In the genomic region with DNA sequence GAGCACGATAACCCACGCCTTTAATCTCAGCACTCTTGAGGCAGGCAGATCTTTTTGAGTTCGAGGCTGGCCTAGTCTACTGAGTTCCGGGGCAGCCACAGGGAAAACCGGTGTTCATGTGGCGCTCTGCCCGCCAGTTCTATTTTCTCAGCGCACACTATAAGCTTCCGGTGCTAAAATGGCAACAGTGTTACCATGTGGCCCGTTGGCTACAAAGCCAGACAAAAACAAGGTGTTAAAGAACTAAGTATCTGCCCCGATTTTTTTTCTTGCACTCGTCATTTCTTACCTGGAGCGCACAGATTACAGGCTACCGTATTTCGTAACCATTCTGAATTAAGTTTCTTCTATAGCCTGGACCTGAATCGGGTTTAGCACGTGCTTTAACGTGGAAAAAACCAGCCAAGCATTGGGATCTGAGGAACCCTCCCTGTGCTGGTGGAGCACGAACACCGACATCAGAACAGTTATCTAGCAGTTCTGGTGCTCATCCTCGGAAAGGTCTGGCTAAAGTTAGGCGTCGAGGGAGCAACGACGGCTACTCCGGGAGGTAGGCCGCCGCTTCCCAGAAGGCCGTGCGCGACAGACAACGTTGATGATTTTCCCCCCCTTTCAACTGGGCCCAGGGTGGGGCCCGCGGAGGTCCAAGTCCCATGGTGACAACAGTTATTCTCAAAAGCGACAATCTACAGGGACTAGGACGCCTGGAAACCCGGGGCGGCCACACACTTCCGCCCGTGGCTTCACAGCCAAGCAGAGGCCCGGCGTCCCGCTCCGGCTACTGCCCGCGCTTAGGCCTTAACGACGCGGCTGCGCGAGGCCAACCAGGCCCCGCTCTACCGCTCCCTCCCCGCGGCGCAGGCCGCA, we compare ENCODE assay signal across 1 mouse cellular context.
TF ChIP-seq lines count a peak whose summit lies in the region.

No protein-coding gene starts in this region.

TF ChIP-seq in ES-E14, 5 proteins besides CTCF, POLR2A, EP300 and RAD21:
- TF ChIP-seq HCFC1 (IDR thresholded peaks at IDR 0.05; ENCODE audit: borderline replicate concordance, insufficient read depth, low read length) (no peak), CHD2 (IDR thresholded peaks at IDR 0.05; ENCODE audit: low read depth, low read length) (no peak), ZNF384 (IDR thresholded peaks at IDR 0.05; ENCODE audit: low read depth, low read length) (no peak), ZC3H11A (IDR thresholded peaks at IDR 0.05; ENCODE audit: borderline replicate concordance, low read depth, low read length) (no peak), MAFK (IDR thresholded peaks at IDR 0.05; ENCODE audit: insufficient read depth, low read depth, low read length) (no peak)
